Mouse (Mus musculus) frontal cortex, adult 2 months (tissue): ENCODE data around the gene Il10ra. TPM values are rescaled to one million over a fixed set of nuclear protein-coding genes. Genes with fewer than 3 reads are reported as not detected.

ENCODE experiments used
- DNase-seq, 2 experiments: peaks; one replicate each; pipeline ENCODE4 v3.0.0; 2022; ENCODE audit warnings: low spot score in 1 of 2; ENCODE audit errors: extremely low spot score in 1 of 2
- polyA plus RNA-seq: library from polyadenylated mRNA; depleted of rRNA; stranded (reverse); fragments of >200 nt; gene quantifications from 2 replicates; pipeline ENCODE4 v1.2.3, GENCODE M21; 2012; rRNA removed

Il10ra gene
- 3.1 and 4.0 TPM in 2 replicates for polyA plus RNA-seq

- DNase-seq, result peak in 1 of 2 experiments; percentile 45
Observed at GRCm38 (mm10) chr9:45268597-45269325, at the start of gene Il10ra. Gene Il10ra (minus strand): TSS chr9:45269149.

- DNase-seq, result no peak
Observed at GRCm38 (mm10) chr9:45317635-45318034, 48.7 kb upstream of the Il10ra start.

DNA sequence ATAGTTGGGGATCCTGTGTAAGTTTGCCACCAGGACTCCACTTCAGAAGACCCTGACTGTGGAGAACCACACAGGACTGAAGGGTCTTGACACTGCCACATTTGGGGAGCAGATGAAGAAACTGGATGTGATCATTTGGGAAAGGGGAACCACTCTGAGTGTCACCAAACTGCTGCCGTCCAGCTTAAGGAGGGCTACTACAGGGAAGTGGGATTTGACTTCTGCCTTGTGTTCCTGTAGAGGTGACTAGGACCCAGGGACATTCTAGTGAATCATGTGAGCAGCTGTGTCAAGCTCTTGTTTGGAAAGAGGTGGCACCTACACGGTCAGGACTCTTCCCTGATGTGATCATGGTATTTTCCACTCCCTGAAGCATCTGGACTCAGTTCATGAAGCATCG is 45.0 kb upstream of the Il10ra start:
- DNase-seq, result no peak

- DNase-seq, result no peak
Observed at GRCm38 (mm10) chr9:45311858-45312257, 42.9 kb upstream of the Il10ra start.

DNA sequence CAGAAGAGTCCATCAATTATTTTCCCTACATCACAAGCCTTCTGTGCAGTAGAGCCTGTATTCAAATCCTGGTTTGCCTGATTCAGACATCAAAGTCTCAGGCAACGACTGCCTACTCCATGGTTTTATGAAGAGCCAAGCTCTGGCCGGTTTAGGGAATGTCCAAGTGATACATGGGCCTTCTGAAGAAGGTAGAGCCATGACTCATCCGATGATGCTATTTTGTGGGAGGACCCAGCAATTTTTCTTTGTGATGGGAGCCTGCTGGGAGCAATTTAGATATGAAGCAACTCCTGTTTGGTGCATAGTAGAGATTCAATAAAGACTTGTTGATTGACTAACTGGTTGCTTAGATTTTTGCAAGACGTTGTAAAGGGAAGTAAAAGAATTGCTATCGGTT is 39.6 kb upstream of the Il10ra start:
- DNase-seq, result no peak

GRCm38 (mm10) chr9:45306746-45307410 is 37.9 kb upstream of the Il10ra start:
- no peak for DNase-seq

GRCm38 (mm10) chr9:45301771-45302170 is 32.8 kb upstream of the Il10ra start:
- DNase-seq, result no peak

DNA sequence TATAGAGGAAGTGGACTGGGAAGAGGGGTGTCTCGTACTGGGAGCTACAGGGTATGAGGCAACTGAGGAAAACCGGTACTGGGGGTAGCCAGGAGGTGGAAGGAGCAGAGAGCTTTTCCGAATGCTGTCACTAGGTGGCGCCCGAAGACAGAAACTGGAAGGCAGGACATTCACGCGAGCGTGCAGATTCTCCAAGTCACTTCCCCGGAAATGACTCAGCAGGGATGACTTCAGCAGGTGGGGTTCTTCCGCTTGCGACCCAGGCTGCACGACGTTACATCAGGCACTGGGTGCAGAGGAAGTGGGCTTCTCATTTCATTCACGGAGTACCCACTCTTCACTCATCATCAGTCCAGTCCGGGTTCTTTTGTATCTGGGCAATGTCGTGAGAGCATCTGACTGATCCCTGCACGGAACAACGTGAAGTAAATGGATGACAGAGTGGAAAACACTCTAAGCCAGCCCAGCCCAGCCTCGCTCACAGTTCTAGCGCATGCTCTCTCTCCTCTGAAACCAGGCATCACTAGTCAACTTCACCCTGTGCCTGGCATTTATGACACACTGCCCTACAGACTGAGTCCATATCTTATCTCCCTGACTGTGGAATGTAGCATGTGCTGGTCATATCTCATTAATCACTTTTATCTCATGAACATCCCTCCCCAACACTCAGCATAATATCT is 31.6 kb upstream of the Il10ra start:
- DNase-seq, result peak; percentile 91 to 100

DNA sequence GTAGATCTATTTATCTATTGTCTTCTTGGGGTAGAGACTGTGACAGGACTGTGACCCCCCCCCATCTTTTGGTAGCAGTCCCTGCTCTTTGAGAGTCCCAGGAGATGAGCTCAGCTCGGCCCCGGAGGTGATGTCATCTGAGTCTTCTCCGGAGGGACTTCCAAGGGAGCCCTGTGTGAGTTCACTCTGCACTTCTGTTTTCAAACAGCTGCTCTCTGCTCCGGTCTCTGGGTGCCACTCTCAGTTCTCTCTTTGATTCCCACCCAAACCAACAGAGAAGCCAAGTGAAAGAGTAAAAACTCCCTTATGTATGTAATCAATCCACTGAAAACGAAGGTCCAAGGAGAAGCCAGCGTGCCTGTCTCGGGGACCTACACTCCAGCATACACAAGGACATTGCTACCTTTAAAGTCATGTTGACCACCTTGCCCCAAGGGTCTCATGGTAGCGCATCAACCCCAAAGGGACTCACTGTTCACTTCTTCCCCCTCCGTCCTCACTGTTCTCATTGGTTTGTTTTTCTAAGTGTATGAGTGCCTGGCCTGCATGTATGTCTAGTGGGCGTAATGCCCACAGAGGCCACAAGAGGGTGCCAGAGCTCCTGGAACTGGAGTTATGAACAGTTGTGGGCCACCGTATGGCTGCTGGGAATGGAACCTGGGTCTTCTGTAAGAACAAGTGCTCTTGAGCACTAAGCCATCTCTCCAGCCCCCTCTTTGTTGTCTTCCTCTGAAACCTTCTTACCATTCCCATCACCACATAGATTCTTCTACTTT is 30.5 kb upstream of the Il10ra start:
- peak in 1 of 2 experiments; percentile 28 for DNase-seq

DNA sequence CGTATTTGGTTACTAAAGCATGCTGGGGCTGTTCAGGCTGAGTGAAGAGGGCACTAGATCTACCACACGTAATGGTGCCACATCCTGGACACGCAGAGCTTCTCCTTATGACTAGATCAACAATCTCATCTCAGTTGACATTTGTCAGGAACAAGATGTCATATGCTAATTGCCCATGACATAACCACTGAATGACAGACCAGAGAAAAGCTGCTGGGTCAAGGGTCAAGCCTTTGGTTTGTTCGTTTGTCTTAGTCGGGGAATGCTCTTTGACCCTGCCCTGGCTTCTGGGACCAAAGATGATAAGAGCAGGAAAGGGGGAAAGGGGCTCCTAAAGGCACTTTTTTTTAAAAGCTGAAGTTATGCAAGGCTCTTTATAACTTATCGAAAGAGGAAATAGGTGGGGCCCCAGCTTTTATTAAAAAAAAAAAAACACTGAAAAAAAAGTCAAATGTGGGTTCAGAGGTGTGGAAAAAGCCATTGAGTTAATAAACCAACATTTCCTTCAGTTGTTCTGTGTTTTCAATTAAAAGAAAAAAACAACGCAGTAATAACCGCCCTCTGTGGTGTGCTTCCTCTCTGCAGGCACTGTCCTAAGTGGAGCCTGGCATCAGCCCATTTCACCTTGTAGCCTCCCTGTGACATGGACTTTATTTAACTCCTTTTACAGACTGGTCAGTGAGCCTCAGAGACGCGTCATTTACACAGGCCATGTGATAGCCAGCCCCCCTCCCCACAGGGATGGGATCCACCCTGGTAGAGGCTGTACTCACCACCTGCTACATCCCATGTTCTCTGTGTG is 25.5 kb upstream of the Il10ra start:
- DNase-seq, result no peak

GRCm38 (mm10) chr9:45291481-45292168 is 22.7 kb upstream of the Il10ra start:
- DNase-seq, result no peak

GRCm38 (mm10) chr9:45282466-45282865 is 13.5 kb upstream of the Il10ra start:
- DNase-seq, result no peak

- DNase-seq, result no peak
Observed at GRCm38 (mm10) chr9:45280891-45281290, 11.9 kb upstream of the Il10ra start.

GRCm38 (mm10) chr9:45280059-45280458 is 11.1 kb upstream of the Il10ra start:
- DNase-seq, result no peak

- no peak for DNase-seq
Observed at GRCm38 (mm10) chr9:45274635-45275034, 5.7 kb upstream of the Il10ra start.

DNA sequence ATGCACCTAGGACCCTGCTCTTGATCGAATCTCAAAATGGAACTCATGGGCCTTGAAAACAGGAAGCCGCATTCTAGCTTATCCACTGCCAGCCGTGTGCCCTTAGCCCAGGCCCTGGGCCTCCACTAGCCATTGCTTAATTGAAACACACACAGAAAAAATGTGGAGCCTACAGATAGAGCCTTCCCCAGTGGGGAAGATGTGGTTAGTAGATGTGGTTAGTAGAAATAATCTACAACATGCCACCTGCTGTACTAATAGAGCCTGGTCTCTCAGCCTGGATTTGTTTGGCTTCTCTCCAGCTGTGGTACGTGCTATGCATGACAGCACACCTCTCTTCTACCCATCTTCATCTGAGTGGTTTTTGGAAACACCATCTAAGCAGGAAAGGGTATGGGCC is 5.3 kb upstream of the Il10ra start:
- no peak for DNase-seq

- DNase-seq, result no peak
Observed at GRCm38 (mm10) chr9:45272213-45272612, 3.3 kb upstream of the Il10ra start.

DNA sequence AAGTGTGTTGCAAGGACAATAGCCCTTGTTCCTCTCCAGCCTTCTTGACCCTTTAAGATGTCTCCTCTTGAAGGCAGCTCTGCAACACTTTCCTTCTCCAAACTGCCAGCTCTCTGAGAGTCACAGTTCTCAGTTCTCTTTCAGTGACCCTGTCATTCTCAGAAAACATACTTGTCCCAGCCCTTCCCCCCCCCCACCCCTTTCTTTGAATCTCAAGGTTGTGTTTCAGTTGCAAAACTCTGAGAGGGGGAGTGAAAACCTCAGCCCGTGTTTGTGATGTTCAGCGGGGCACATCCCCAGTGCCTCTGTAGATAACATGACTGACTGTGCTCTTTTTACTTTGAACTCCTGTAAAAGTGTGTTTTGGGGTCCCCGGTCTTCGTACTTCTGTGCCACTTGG is 870 bp downstream of the Il10ra start:
- no peak for DNase-seq

DNA sequence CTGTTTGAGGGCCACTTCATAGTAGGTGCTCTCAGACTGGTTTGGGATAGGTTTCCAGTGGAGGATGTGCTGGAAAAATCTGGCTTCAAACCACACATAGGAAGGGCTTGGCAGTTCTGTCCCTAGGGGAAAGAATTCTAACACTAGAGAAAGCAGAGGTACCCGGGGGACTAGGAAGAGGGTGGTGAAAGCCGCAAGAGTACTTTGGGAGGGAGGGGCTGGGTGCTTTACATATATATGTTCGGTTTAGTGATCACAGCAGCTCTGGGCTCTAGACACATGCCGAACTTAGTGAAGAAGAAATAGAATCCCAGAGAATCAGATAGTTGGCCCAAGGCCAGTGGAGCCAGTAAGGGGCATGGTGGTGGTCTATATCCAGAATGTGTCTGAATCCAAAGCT is 1.9 kb downstream of the Il10ra start:
- no peak for DNase-seq
